In genomic region chr3:54755145-54756041, GRCm38 (mm10) we compare ENCODE assay signal across 9 mouse cellular contexts. TPM values are rescaled to one million over a fixed set of nuclear protein-coding genes. Genes with fewer than 3 reads are reported as not detected.
DNase-seq lines count a peak whose midpoint lies in the region; ATAC-seq and TF ChIP-seq lines count a peak whose summit lies in the region.
"Had no signal": no experiment of that assay in that cellular context is flagged by ENCODE, and none has a peak within 500 bp of the region (broad histone marks: within the 10 kb centered on the region; RNA-seq: fewer than 3 reads in every experiment).

TSS of gene Smad9 (plus strand) at chr3:54755582.

- DNase-seq in adrenal gland, postnatal 25 days: peak; percentile 87
- DNase-seq in embryo, embryonic 11 days: peak; percentile 75
- peak; percentile 41 to 56 for DNase-seq in gastrocnemius, postnatal 4 days (ENCODE audit: low spot score in 2 of 2)
- DNase-seq in left cerebral cortex, postnatal 4 days: peak; percentile 57
- peak; percentile 91 for DNase-seq in midbrain, embryonic 11.5 days (ENCODE audit: low spot score, missing footprints)

- no peaks in the 10 kb centered on the region for H3K4me1 ChIP-seq in intestine, postnatal 0 days (replicated peaks; ENCODE audit: control insufficient read depth, insufficient read depth, low read length)
- peaks cover 10% of the 10 kb centered on the region; the same call in 1 of the 2 replicates for H3K4me1 ChIP-seq in midbrain, embryonic 11.5 days (ENCODE audit: control insufficient read depth, insufficient read depth, low read length)
- H3K4me1 ChIP-seq in stomach, embryonic 15.5 days: 0 out of 2 replicates have a peak, but pooled peaks cover 3% of the 10 kb centered on the region

- peaks cover 2% of the 10 kb centered on the region for H3K36me3 ChIP-seq in intestine, postnatal 0 days (ENCODE audit: control insufficient read depth, insufficient read depth)
- H3K36me3 ChIP-seq in midbrain, embryonic 11.5 days (ENCODE audit: control insufficient read depth, insufficient read depth, low read length): peaks cover 4% of the 10 kb centered on the region
- peaks cover 10% of the 10 kb centered on the region for H3K36me3 ChIP-seq in stomach, embryonic 15.5 days

- peak; percentile 10 for TF ChIP-seq CTCF in intestine, postnatal 0 days (IDR thresholded peaks at IDR 0.05; ENCODE audit: low read depth)

- H3K27ac ChIP-seq in intestine, postnatal 0 days (ENCODE audit: low read depth, low read length): peak within 1 kb of the TSS; percentile 52; the same call in 1 of the 2 replicates
- H3K27ac ChIP-seq in midbrain, embryonic 11.5 days (ENCODE audit: low read depth, low read length): no peak within 1 kb of the TSS
- peak within 1 kb of the TSS; percentile 71 for H3K27ac ChIP-seq in stomach, embryonic 15.5 days

- H3K4me2 ChIP-seq in intestine, postnatal 0 days (replicated peaks; ENCODE audit: low read depth): peak within 1 kb of the TSS; percentile 92
- peak within 1 kb of the TSS; percentile 100 for H3K4me2 ChIP-seq in midbrain, embryonic 11.5 days
- H3K4me2 ChIP-seq in stomach, embryonic 15.5 days: peak within 1 kb of the TSS; percentile 98

- H3K4me3 ChIP-seq in intestine, postnatal 0 days (ENCODE audit: low read depth, low read length): peak within 1 kb of the TSS; percentile 62
- peak within 1 kb of the TSS; percentile 55 for H3K4me3 ChIP-seq in midbrain, embryonic 11.5 days (ENCODE audit: low read depth, low read length)
- H3K4me3 ChIP-seq in stomach, embryonic 15.5 days (replicated peaks): peak within 1 kb of the TSS; percentile 69

- intact Hi-C loops in left cerebral cortex, postnatal 4 days (cut with DNase I): no loop called here

- 1% methylated on average over 53 of the region's 66 CpGs for WGBS in intestine, postnatal 0 days
- under 1% methylated on average over 60 of the region's 66 CpGs for WGBS in midbrain, embryonic 11.5 days
- under 1% methylated on average over 63 of the region's 66 CpGs for WGBS in stomach, embryonic 15.5 days

- H3K27me3 ChIP-seq in intestine, postnatal 0 days (replicated peaks; ENCODE audit: control insufficient read depth, insufficient read depth, low read length): peaks cover 13% of the 10 kb centered on the region; the same call in 1 of the 2 replicates
- H3K27me3 ChIP-seq in midbrain, embryonic 11.5 days (ENCODE audit: control insufficient read depth, insufficient read depth, low read length): peaks cover 4% of the 10 kb centered on the region
- H3K27me3 ChIP-seq in stomach, embryonic 15.5 days (replicated peaks): no peaks in the 10 kb centered on the region

- ATAC-seq in intestine, postnatal 0 days: peak; percentile 53; the same call in 1 of the 2 replicates
- ATAC-seq in midbrain, embryonic 11.5 days (ENCODE audit: low FRiP score): peak; percentile 86
- peak; percentile 82 for ATAC-seq in stomach, embryonic 15.5 days (ENCODE audit: insufficient read depth, low FRiP score, low read depth)
- no peak for ATAC-seq in erythroid progenitor cell, adult 5-6 weeks (replicated peaks; ENCODE audit: low FRiP score, poor library complexity, severe bottlenecking)

- H3K9ac ChIP-seq in intestine, postnatal 0 days (ENCODE audit: low read depth, low read length): peak within 1 kb of the TSS; percentile 42
- peak within 1 kb of the TSS; percentile 57 for H3K9ac ChIP-seq in midbrain, embryonic 11.5 days (ENCODE audit: low read length)
- peak within 1 kb of the TSS; percentile 69 for H3K9ac ChIP-seq in stomach, embryonic 15.5 days

- no peaks in the 10 kb centered on the region for H3K9me3 ChIP-seq in intestine, postnatal 0 days (ENCODE audit: control insufficient read depth)
- no peaks in the 10 kb centered on the region for H3K9me3 ChIP-seq in midbrain, embryonic 11.5 days (ENCODE audit: control insufficient read depth, low read length)
- no peaks in the 10 kb centered on the region for H3K9me3 ChIP-seq in stomach, embryonic 15.5 days

RNA-seq across cellular contexts. Expression of gene Smad9, which starts in this region (rescaled TPM):
- 42.6 and 44.4 TPM in 2 replicates for total RNA-seq in adrenal gland, postnatal 25 days (2021)
- under 1 TPM; 0.47 to 0.64 TPM for total RNA-seq in gastrocnemius, postnatal 4 days (2021)
- 0.70 and 0.93 TPM in 2 replicates for polyA plus RNA-seq in intestine, postnatal 0 days (2015; fragmentation: Nextera tagmentation; extraction: Ambion mirVana)
- 1 to 10 TPM; 2.8 to 3.1 TPM for total RNA-seq in left cerebral cortex, postnatal 4 days (2021)
- 0.07 and 0.27 TPM in 2 replicates for polyA plus RNA-seq in midbrain, embryonic 11.5 days (2014; fragmentation: Nextera tagmentation; extraction: Ambion mirVana)
- 1.2 and 1.3 TPM in 2 replicates for polyA plus RNA-seq in stomach, embryonic 15.5 days (2015; fragmentation: Nextera tagmentation; extraction: Ambion mirVana)
- not detected in 2 replicates for total RNA-seq in erythroid progenitor cell, adult 5-6 weeks (2015; ENCODE audit: low replicate concordance)
- total RNA-seq in erythroid progenitor cell, adult 5-6 weeks (2017; ENCODE audit: low replicate concordance): not detected in 2 replicates
- total RNA-seq: hematopoietic stem cell, adult 5-6 weeks had no signal

Comparison
In these comparisons a context has a peak if more than half of its experiments do, and no peak if none do; other contexts are left out.
1. RNA of gene Smad9 (total RNA-seq): 42.6 to 44.4 TPM in adrenal gland, postnatal 25 days; 2.8 to 3.1 TPM in left cerebral cortex, postnatal 4 days, 0.47 to 0.64 TPM in gastrocnemius, postnatal 4 days and not detected in erythroid progenitor cell, adult 5-6 weeks; every median in the first group is over 10 times any median in the second.
2. Peak in DNase-seq in gastrocnemius, postnatal 4 days; RNA of the gene not detected or under 1 TPM.
3. Peak in ATAC-seq, H3K4me3 ChIP-seq, H3K27ac ChIP-seq, H3K9ac ChIP-seq and H3K4me2 ChIP-seq in intestine, postnatal 0 days; RNA of the gene not detected or under 1 TPM.
4. Peak in DNase-seq, ATAC-seq, H3K4me3 ChIP-seq, H3K9ac ChIP-seq and H3K4me2 ChIP-seq in midbrain, embryonic 11.5 days; RNA of the gene not detected or under 1 TPM.
5. Peak in every context shown above with its lines, with median percentiles within 50 percentile points of each other: DNase-seq, H3K4me2 ChIP-seq, H3K4me3 ChIP-seq and H3K9ac ChIP-seq.